Mouse (Mus musculus) cerebellum, adult 2 months (tissue): Measurements from ENCODE around the gene Mrpl58.
A peak's percentile ranks its signal among the peaks of the same experiment; 100 is the strongest.

Source experiments
- CTCF ChIP-seq: fragments of 200-500 bp; IDR thresholded peaks from 2 replicates; pipeline ENCODE4 v1.5.1; 2011; ENCODE audit warnings: low read depth, mild to moderate bottlenecking, control low read depth, low read length, moderate library complexity, borderline replicate concordance; ENCODE audit not compliant: insufficient read depth
- POLR2A ChIP-seq: fragments of 200-500 bp; IDR thresholded peaks from 2 replicates; pipeline ENCODE4 v1.6.1; 2011; ENCODE audit warnings: low read length, control low read depth, borderline replicate concordance; ENCODE audit not compliant: insufficient read depth

DNA sequence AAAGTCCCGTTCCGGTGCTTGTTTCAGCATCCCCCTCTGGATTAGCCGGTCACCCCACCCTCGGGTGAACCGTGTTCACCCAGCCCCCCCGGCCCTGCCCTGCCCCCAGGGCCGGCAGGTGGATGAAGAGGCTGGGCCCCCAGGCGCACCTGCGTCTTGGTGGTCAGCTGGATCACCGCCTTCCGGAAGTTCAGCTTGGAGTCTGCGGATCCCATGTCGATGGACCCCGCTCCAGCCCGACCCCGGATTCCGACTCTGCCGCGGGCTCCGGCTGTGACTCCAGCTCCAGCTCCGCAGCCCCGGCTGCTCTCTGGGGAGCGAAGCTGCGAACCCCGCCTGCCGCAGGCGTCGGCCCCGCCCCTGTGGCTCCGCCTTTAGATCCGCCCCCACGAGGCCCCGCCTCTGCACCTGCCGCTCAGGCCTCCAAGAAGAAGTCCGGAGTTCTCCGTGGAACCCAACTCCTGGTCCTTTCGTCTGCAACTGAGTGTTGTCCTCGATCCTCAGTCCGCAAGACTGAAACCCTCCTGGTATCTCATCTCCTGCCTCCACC lies 36.1 kb upstream of the Mrpl58 start, which contains the start of gene Hid1:
- TF ChIP-seq POLR2A (peak; percentile 80; the same call in 1 of the 2 replicates), CTCF (no peak)
